Mouse (Mus musculus) stomach, embryonic 14.5 days (tissue): ENCODE measurements around the gene Fam107a. TPM values are rescaled to one million over a fixed set of nuclear protein-coding genes. Genes with fewer than 3 reads are reported as not detected.

Source experiments
- ATAC-seq: fragments of 200-750 bp; cut with Nextera tagmentation; 2 replicates; pipeline ENCODE4 v1.8.0; 2017; ENCODE audit warnings: low read depth, moderate TSS enrichment; ENCODE audit not compliant: insufficient number of reproducible peaks, insufficient read depth, low FRiP score
- H3K27ac ChIP-seq: fragments of 300-500 bp; sonication (generic); 2 replicates; pipeline ENCODE4 v1.5.1; 2014; ENCODE audit warnings: mild to moderate bottlenecking, low read length, moderate library complexity, mixed read lengths
- H3K27me3 ChIP-seq: fragments of 300-500 bp; sonication (generic); 2 replicates; pipeline ENCODE4 v1.6.1; 2014; ENCODE audit warnings: low read length, control low read depth, mixed read lengths; ENCODE audit not compliant: control insufficient read depth, insufficient read depth
- H3K36me3 ChIP-seq: fragments of 300-500 bp; sonication (generic); 2 replicates; pipeline ENCODE4 v1.6.1; 2014; ENCODE audit warnings: mild to moderate bottlenecking, control low read depth, low read length, moderate library complexity, mixed read lengths; ENCODE audit not compliant: control insufficient read depth, insufficient read depth
- H3K4me1 ChIP-seq: fragments of 300-500 bp; sonication (generic); 2 replicates; pipeline ENCODE4 v1.6.1; 2014; ENCODE audit warnings: low read length, control low read depth, mixed read lengths; ENCODE audit not compliant: control insufficient read depth, insufficient read depth
- H3K4me2 ChIP-seq: fragments of 300-500 bp; sonication (generic); replicated peaks from 2 replicates; pipeline ENCODE4 v1.6.1; 2014; ENCODE audit warnings: low read depth, low read length, control low read depth
- H3K4me3 ChIP-seq: fragments of 300-500 bp; sonication (generic); 2 replicates; pipeline ENCODE4 v1.5.1; 2014; ENCODE audit warnings: low read depth, low read length, control low read depth
- H3K9ac ChIP-seq: fragments of 300-500 bp; sonication (generic); replicated peaks from 2 replicates; pipeline ENCODE4 v1.6.1; 2014; ENCODE audit warnings: low read depth, mild to moderate bottlenecking, control low read depth, low read length, moderate library complexity, mixed read lengths
- H3K9me3 ChIP-seq: fragments of 300-500 bp; sonication (generic); 2 replicates; pipeline ENCODE4 v1.6.1; 2016; ENCODE audit warnings: low read depth, low read length, control low read depth; ENCODE audit not compliant: control insufficient read depth
- WGBS: fragments of 180-500 bp; shearing (Covaris S2); extraction: QIAGEN DNeasy Blood & Tissue Kit; methylation state at CpG from one replicate; pipeline ENCODE4 v1.1.7; 2014; 5-methylcytosine and 5-hydroxymethylcytosine counted together
- polyA plus RNA-seq: library from polyadenylated mRNA; unstranded; fragments of >200 nt; fragmentation: Nextera tagmentation; extraction: Ambion mirVana; gene quantifications from 2 replicates; pipeline ENCODE4 v1.2.1, GENCODE M21; 2014

The Fam107a gene
- polyA plus RNA-seq, 1 experiment from 2014 or later = 0.30 TPM

- ATAC-seq = no peak
- H3K4me2 ChIP-seq = no peak overlapping the region
- H3K9ac ChIP-seq = no peak overlapping the region
- H3K27ac ChIP-seq = no peak overlapping the region
- 45% methylated on average over 7 of the region's 7 CpGs for WGBS
- H3K4me3 ChIP-seq = no peak overlapping the region
- H3K27me3 ChIP-seq = no peaks in the 10 kb centered on the region
- no peaks in the 10 kb centered on the region for H3K36me3 ChIP-seq
- H3K4me1 ChIP-seq = no peaks in the 10 kb centered on the region
- no peaks in the 10 kb centered on the region for H3K9me3 ChIP-seq
Observed at GRCm38 (mm10) chr14:8257521-8258334, 60.1 kb downstream of the Fam107a start.

- 69% methylated on average over 5 of the region's 5 CpGs for WGBS
- no peak for ATAC-seq
- H3K27ac ChIP-seq = no peak overlapping the region
Observed at GRCm38 (mm10) chr14:8256881-8257280, 60.9 kb downstream of the Fam107a start.

GRCm38 (mm10) chr14:8256072-8256471, 61.8 kb downstream of the Fam107a start:
- Histone ChIP-seq H3K9ac (no peak overlapping the region), H3K9me3 (no peaks in the 10 kb centered on the region), H3K4me3 (no peak overlapping the region), H3K4me2 (no peak overlapping the region), H3K27me3 (no peaks in the 10 kb centered on the region), H3K27ac (no peak overlapping the region), H3K36me3 (no peaks in the 10 kb centered on the region), H3K4me1 (no peaks in the 10 kb centered on the region)
- 62% methylated on average over 6 of the region's 6 CpGs for WGBS
- no peak for ATAC-seq

More at GRCm38 (mm10) chr14:8256881-8257280, 60.9 kb downstream of the Fam107a start:
- no peaks in the 10 kb centered on the region for H3K36me3 ChIP-seq
- H3K9ac ChIP-seq = no peak overlapping the region
- H3K9me3 ChIP-seq = no peaks in the 10 kb centered on the region
- no peak overlapping the region for H3K4me2 ChIP-seq
- H3K4me1 ChIP-seq = no peaks in the 10 kb centered on the region
- no peaks in the 10 kb centered on the region for H3K27me3 ChIP-seq
- H3K4me3 ChIP-seq = no peak overlapping the region

GRCm38 (mm10) chr14:8255076-8255729, 62.6 kb downstream of the Fam107a start:
- 71% methylated on average over 7 of the region's 7 CpGs for WGBS
- ATAC-seq = no peak
- Histone ChIP-seq H3K4me2 (no peak overlapping the region), H3K9ac (no peak overlapping the region), H3K36me3 (no peaks in the 10 kb centered on the region), H3K4me1 (no peaks in the 10 kb centered on the region), H3K27ac (no peak overlapping the region), H3K4me3 (no peak overlapping the region), H3K27me3 (no peaks in the 10 kb centered on the region), H3K9me3 (no peaks in the 10 kb centered on the region)

- H3K36me3 ChIP-seq = no peaks in the 10 kb centered on the region
- no peaks in the 10 kb centered on the region for H3K27me3 ChIP-seq
- H3K4me3 ChIP-seq = no peak overlapping the region
- no peak overlapping the region for H3K9ac ChIP-seq
- 93% methylated on average over 8 of the region's 8 CpGs for WGBS
- no peaks in the 10 kb centered on the region for H3K9me3 ChIP-seq
- no peak overlapping the region for H3K4me2 ChIP-seq
- H3K4me1 ChIP-seq = no peaks in the 10 kb centered on the region
- ATAC-seq = no peak
- H3K27ac ChIP-seq = no peak overlapping the region
Observed at GRCm38 (mm10) chr14:8251330-8251885, 66.4 kb downstream of the Fam107a start.

GRCm38 (mm10) chr14:8250141-8250871, 67.5 kb downstream of the Fam107a start:
- Histone ChIP-seq H3K36me3 (no peaks in the 10 kb centered on the region), H3K4me1 (no peaks in the 10 kb centered on the region), H3K9me3 (no peaks in the 10 kb centered on the region), H3K27ac (no peak overlapping the region), H3K27me3 (no peaks in the 10 kb centered on the region), H3K4me2 (no peak overlapping the region), H3K9ac (no peak overlapping the region), H3K4me3 (no peak overlapping the region)
- no peak for ATAC-seq
- WGBS = 73% methylated on average over 9 of the region's 9 CpGs

GRCm38 (mm10) chr14:8249206-8249605, 68.6 kb downstream of the Fam107a start:
- H3K36me3 ChIP-seq = no peaks in the 10 kb centered on the region
- WGBS = 87% methylated on average over 1 of the region's 1 CpGs
- H3K4me2 ChIP-seq = no peak overlapping the region
- no peak for ATAC-seq
- H3K9me3 ChIP-seq = no peaks in the 10 kb centered on the region
- no peaks in the 10 kb centered on the region for H3K27me3 ChIP-seq
- H3K9ac ChIP-seq = no peak overlapping the region
- H3K27ac ChIP-seq = no peak overlapping the region
- no peak overlapping the region for H3K4me3 ChIP-seq
- no peaks in the 10 kb centered on the region for H3K4me1 ChIP-seq

GRCm38 (mm10) chr14:8246878-8247277, 70.9 kb downstream of the Fam107a start:
- H3K4me2 ChIP-seq = no peak overlapping the region

More at GRCm38 (mm10) chr14:8246878-8247277, 70.9 kb downstream of the Fam107a start:
- ATAC-seq = no peak
- H3K36me3 ChIP-seq = no peaks in the 10 kb centered on the region
- H3K4me3 ChIP-seq = no peak overlapping the region
- no peak overlapping the region for H3K27ac ChIP-seq
- 76% methylated on average over 8 of the region's 8 CpGs for WGBS
- H3K9me3 ChIP-seq = no peaks in the 10 kb centered on the region
- H3K9ac ChIP-seq = no peak overlapping the region
- H3K4me1 ChIP-seq = 0 out of 2 replicates have a peak, but pooled peaks cover 3% of the 10 kb centered on the region
- H3K27me3 ChIP-seq = no peaks in the 10 kb centered on the region
